Mouse (Mus musculus) inflammation-experienced regulatory T-cells, adult 16 weeks (primary cell): Measurements from ENCODE around the gene Rhox1. TPM values are rescaled to one million over a fixed set of nuclear protein-coding genes. Genes with fewer than 3 reads are reported as not detected.

Experiments
- polyA plus RNA-seq: library from polyadenylated mRNA; unstranded; fragments of 100-300 nt; shearing (Covaris generic); gene quantifications from one replicate; pipeline ENCODE4 v1.2.1, GENCODE M21; 2017

Rhox1 gene
- not detected for polyA plus RNA-seq

DNA sequence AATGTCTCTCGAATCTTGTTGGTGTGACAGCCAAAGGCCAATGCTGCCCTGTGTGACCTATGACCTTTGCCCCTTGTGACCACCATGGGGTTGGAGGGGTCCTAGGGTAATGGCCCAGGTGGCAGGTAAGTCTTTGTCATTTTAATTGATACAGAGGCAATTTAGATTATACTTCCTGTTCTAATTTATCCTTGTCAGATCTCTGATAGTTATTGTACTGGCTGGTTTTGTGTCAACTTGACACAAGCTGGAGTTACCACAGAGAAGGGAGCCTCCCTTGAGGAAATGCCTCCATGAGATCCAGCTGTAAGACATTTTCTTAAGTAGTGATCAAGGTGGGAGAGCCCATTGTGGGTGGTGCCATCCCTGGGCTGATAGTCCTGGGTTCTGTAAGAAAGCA is at the start of gene Rhox1:
Gene Rhox1, minus strand, starts transcription at position 101 of the 400 bp plus-strand sequence.

GRCm38 (mm10) chrX:37265038-37265437 is 43.0 kb upstream of the Rhox1 start, which contains the start of gene Rhox4a:
Rhox4a (plus strand) TSS chrX:37265338.

GRCm38 (mm10) chrX:37249619-37250018 is 27.6 kb upstream of the Rhox1 start, which contains the start of gene Rhox3a:
Rhox3a (plus strand) TSS chrX:37249919.

GRCm38 (mm10) chrX:37244676-37245075 is 22.6 kb upstream of the Rhox1 start, which contains the start of gene Rhox2a:
Rhox2a (plus strand) TSS chrX:37244976.

GRCm38 (mm10) chrX:37210941-37211340 is 11.1 kb downstream of the Rhox1 start, which contains the start of gene Gm9:
Gm9 (minus strand) TSS chrX:37211041.

GRCm38 (mm10) chrX:37191105-37191743 is 30.8 kb downstream of the Rhox1 start, which contains the start of the genes Ndufa1 and Rnf113a1:
Ndufa1 (minus strand) TSS chrX:37191163.
Rnf113a1 (plus strand) TSS chrX:37191245.

GRCm38 (mm10) chrX:37168742-37169141 is 53.3 kb downstream of the Rhox1 start, which contains the start of gene Akap14:
Akap14 (minus strand) TSS chrX:37168842.

Other genes starting within 250 kb of the Rhox1 start
- gene Sept6, start 230.5 kb downstream of the Rhox1 start, polyA plus RNA-seq = 154 TPM
- gene Sowahd, start 173.4 kb downstream of the Rhox1 start, polyA plus RNA-seq = not detected
- 452 TPM for gene Rpl39, start 136.9 kb downstream of the Rhox1 start, polyA plus RNA-seq
- gene Upf3b, start 111.9 kb downstream of the Rhox1 start, polyA plus RNA-seq = 24.7 TPM
- gene Nkap, start 95.5 kb downstream of the Rhox1 start, polyA plus RNA-seq = 28.6 TPM
- gene Akap14, start 53.4 kb downstream of the Rhox1 start, polyA plus RNA-seq = 0.22 TPM
- 231 TPM for gene Ndufa1, start 31.1 kb downstream of the Rhox1 start, polyA plus RNA-seq
- gene Rnf113a1, start 31.0 kb downstream of the Rhox1 start, polyA plus RNA-seq = 13.8 TPM
- not detected for gene Gm9, start 11.2 kb downstream of the Rhox1 start, polyA plus RNA-seq
- not detected for gene Rhox2a, start 22.7 kb upstream of the Rhox1 start, polyA plus RNA-seq
- not detected for gene Rhox3a, start 27.7 kb upstream of the Rhox1 start, polyA plus RNA-seq
- gene Rhox4a, start 43.1 kb upstream of the Rhox1 start, polyA plus RNA-seq = 0.28 TPM
- not detected for gene Rhox3a2, start 157.8 kb upstream of the Rhox1 start, polyA plus RNA-seq
- gene Rhox4a2, start 168.6 kb upstream of the Rhox1 start, polyA plus RNA-seq = not detected
- not detected for gene Rhox2b, start 189.8 kb upstream of the Rhox1 start, polyA plus RNA-seq
- gene Rhox4b, start 210.2 kb upstream of the Rhox1 start, polyA plus RNA-seq = 0.20 TPM
- not detected for gene Rhox2c, start 231.4 kb upstream of the Rhox1 start, polyA plus RNA-seq
- not detected for gene Rhox3c, start 236.3 kb upstream of the Rhox1 start, polyA plus RNA-seq